Mouse (Mus musculus) CD4-positive, CD25-positive, alpha-beta regulatory T cell, adult 2 months (primary cell): ENCODE data around the gene Olfr520.
"Not testable (repeated sequence)": the region's sequence is repeated elsewhere in the genome, so short reads cannot be mapped to it uniquely, and the experiment has no call there.

ENCODE experiments used
- DNase-seq: peaks from one replicate; pipeline ENCODE4 v3.0.0-alpha.2; 2012; ENCODE audit warnings: low read depth, low spot score

The Olfr520 gene

GRCm38 (mm10) chr7:99712431-99712830 lies 17.6 kb upstream of the Olfr520 start:
- no peak for DNase-seq

GRCm38 (mm10) chr7:99716536-99716935 lies 13.5 kb upstream of the Olfr520 start:
- no peak for DNase-seq

- DNase-seq = no peak
These were observed 4.5 kb downstream of the Olfr520 start for GRCm38 (mm10) chr7:99734612-99735011.

- DNase-seq = not testable (repeated sequence)
These were observed 5.4 kb downstream of the Olfr520 start for GRCm38 (mm10) chr7:99735491-99735890.

- DNase-seq = no peak
These were observed 9.2 kb downstream of the Olfr520 start for GRCm38 (mm10) chr7:99739276-99739675.

- DNase-seq = no peak
These were observed 33.1 kb downstream of the Olfr520 start, which contains the start of gene Olfr521 for GRCm38 (mm10) chr7:99763207-99763606. Gene Olfr521, plus strand, starts transcription at chr7:99763507.

GRCm38 (mm10) chr7:99781385-99781784 lies 51.3 kb downstream of the Olfr520 start:
- DNase-seq = peak; percentile 56

GRCm38 (mm10) chr7:99781916-99782315 lies 51.8 kb downstream of the Olfr520 start:
- no peak for DNase-seq

GRCm38 (mm10) chr7:99783421-99783820 lies 53.3 kb downstream of the Olfr520 start:
- peak; percentile 45 for DNase-seq

- no peak for DNase-seq
These were observed 55.5 kb downstream of the Olfr520 start for GRCm38 (mm10) chr7:99785553-99785952.
